Mouse (Mus musculus) liver, embryonic 13.5 days (tissue): ENCODE measurements around the gene Mrpl35. TPM values are rescaled to one million over a fixed set of nuclear protein-coding genes. Genes with fewer than 3 reads are reported as not detected.

ENCODE experiments used
- ATAC-seq: fragments of 200-750 bp; cut with Nextera tagmentation; 2 replicates; pipeline ENCODE4 v1.8.0; 2017; ENCODE audit warnings: low read depth, mild to moderate bottlenecking, moderate number of reproducible peaks, moderate library complexity
- DNase-seq: peaks from one replicate; pipeline ENCODE4 v3.0.0; 2022
- H3K27ac ChIP-seq: fragments of 300-500 bp; sonication (generic); 2 replicates; pipeline ENCODE4 v1.5.1; 2015; ENCODE audit warnings: moderate library complexity, mild to moderate bottlenecking, inconsistent platforms
- H3K27me3 ChIP-seq: fragments of 300-500 bp; sonication (generic); 2 replicates; pipeline ENCODE4 v1.6.1; 2015; ENCODE audit warnings: mild to moderate bottlenecking, inconsistent platforms
- H3K36me3 ChIP-seq: fragments of 300-500 bp; sonication (generic); 2 replicates; pipeline ENCODE4 v1.6.1; 2015; ENCODE audit warnings: mild to moderate bottlenecking, inconsistent platforms
- H3K4me1 ChIP-seq: fragments of 300-500 bp; sonication (generic); replicated peaks from 2 replicates; pipeline ENCODE4 v1.6.1; 2015; ENCODE audit warnings: inconsistent platforms
- H3K4me2 ChIP-seq: fragments of 300-500 bp; sonication (generic); 2 replicates; pipeline ENCODE4 v1.6.1; 2015; ENCODE audit warnings: inconsistent platforms, mild to moderate bottlenecking, moderate library complexity
- H3K4me3 ChIP-seq: fragments of 300-500 bp; sonication (generic); replicated peaks from 2 replicates; pipeline ENCODE4 v1.5.1; 2015; ENCODE audit warnings: mild to moderate bottlenecking, inconsistent platforms
- H3K9ac ChIP-seq: fragments of 300-500 bp; sonication (generic); 2 replicates; pipeline ENCODE4 v1.6.1; 2015; ENCODE audit warnings: mild to moderate bottlenecking, inconsistent platforms
- H3K9me3 ChIP-seq: fragments of 300-500 bp; sonication (generic); replicated peaks from 2 replicates; pipeline ENCODE4 v1.6.1; 2016; ENCODE audit warnings: inconsistent platforms
- WGBS: fragments of 180-500 bp; shearing (Covaris S2); methylation state at CpG from one replicate; pipeline ENCODE4 v1.1.7; 2015; ENCODE audit not compliant: insufficient replicate concordance; 5-methylcytosine and 5-hydroxymethylcytosine counted together
- polyA plus RNA-seq: library from polyadenylated mRNA; unstranded; fragments of >200 nt; fragmentation: Nextera tagmentation; extraction: Ambion mirVana; gene quantifications from 2 replicates; pipeline ENCODE4 v1.2.1, GENCODE M21; 2015

The Mrpl35 gene
- polyA plus RNA-seq, 1 experiment from 2014 or later = 86.8 TPM

- Histone ChIP-seq H3K9ac (no peak overlapping the region), H3K9me3 (no peaks in the 10 kb centered on the region), H3K4me2 (no peak overlapping the region), H3K4me3 (no peak overlapping the region), H3K36me3 (no peaks in the 10 kb centered on the region), H3K27ac (peak overlapping the region; percentile 13; the same call in 1 of the 2 replicates), H3K4me1 (peaks cover 44% of the 10 kb centered on the region), H3K27me3 (no peaks in the 10 kb centered on the region)
- no peak for ATAC-seq
- 74% methylated on average over 3 of the region's 3 CpGs for WGBS
- no peak for DNase-seq
Measured at GRCm38 (mm10) chr6:71799391-71799790, 27.4 kb downstream of the Mrpl35 start.

- Histone ChIP-seq H3K9ac (no peak overlapping the region), H3K9me3 (no peaks in the 10 kb centered on the region), H3K4me3 (no peak overlapping the region), H3K36me3 (no peaks in the 10 kb centered on the region), H3K4me2 (no peak overlapping the region), H3K4me1 (0 out of 2 replicates have a peak, but pooled peaks cover 3% of the 10 kb centered on the region), H3K27ac (no peak overlapping the region), H3K27me3 (no peaks in the 10 kb centered on the region)
- WGBS = 73% methylated on average over 6 of the region's 6 CpGs
- ATAC-seq = no peak
- no peak for DNase-seq
Measured at GRCm38 (mm10) chr6:71791771-71792170, 35.0 kb downstream of the Mrpl35 start.

- H3K27me3 ChIP-seq = no peaks in the 10 kb centered on the region
- WGBS = 62% methylated on average over 9 of the region's 9 CpGs
- H3K4me2 ChIP-seq = no peak overlapping the region
- no peaks in the 10 kb centered on the region for H3K9me3 ChIP-seq
- no peaks in the 10 kb centered on the region for H3K36me3 ChIP-seq
- no peak overlapping the region for H3K9ac ChIP-seq
- ATAC-seq = no peak
- 0 out of 2 replicates have a peak, but pooled peaks cover 3% of the 10 kb centered on the region for H3K4me1 ChIP-seq
- H3K27ac ChIP-seq = no peak overlapping the region
- DNase-seq = no peak
- H3K4me3 ChIP-seq = no peak overlapping the region
Measured at GRCm38 (mm10) chr6:71788348-71788747, 38.4 kb downstream of the Mrpl35 start.

- H3K4me3 ChIP-seq = no peak overlapping the region
- WGBS = 78% methylated on average over 5 of the region's 5 CpGs
Measured at GRCm38 (mm10) chr6:71783165-71783564, 43.6 kb downstream of the Mrpl35 start.

GRCm38 (mm10) chr6:71780431-71780830, 46.3 kb downstream of the Mrpl35 start:
- ATAC-seq (no peak), DNase-seq (no peak)
- Histone ChIP-seq H3K36me3 (no peaks in the 10 kb centered on the region), H3K4me1 (no peaks in the 10 kb centered on the region), H3K9me3 (no peaks in the 10 kb centered on the region), H3K27ac (no peak overlapping the region), H3K4me2 (no peak overlapping the region), H3K9ac (no peak overlapping the region), H3K4me3 (no peak overlapping the region), H3K27me3 (no peaks in the 10 kb centered on the region)
- WGBS = 70% methylated on average over 7 of the region's 7 CpGs

More at GRCm38 (mm10) chr6:71783165-71783564, 43.6 kb downstream of the Mrpl35 start:
- Histone ChIP-seq H3K27ac (no peak overlapping the region), H3K4me2 (no peak overlapping the region), H3K4me1 (0 out of 2 replicates have a peak, but pooled peaks cover 3% of the 10 kb centered on the region), H3K9me3 (no peaks in the 10 kb centered on the region), H3K36me3 (no peaks in the 10 kb centered on the region), H3K27me3 (no peaks in the 10 kb centered on the region), H3K9ac (no peak overlapping the region)
- DNase-seq (no peak), ATAC-seq (no peak)

- no peaks in the 10 kb centered on the region for H3K4me1 ChIP-seq
- H3K27me3 ChIP-seq = no peaks in the 10 kb centered on the region
- H3K9ac ChIP-seq = no peak overlapping the region
- H3K9me3 ChIP-seq = no peaks in the 10 kb centered on the region
- DNase-seq (no peak), ATAC-seq (no peak)
- H3K36me3 ChIP-seq = no peaks in the 10 kb centered on the region
- WGBS = 48% methylated on average over 2 of the region's 2 CpGs
- no peak overlapping the region for H3K4me2 ChIP-seq
- H3K4me3 ChIP-seq = no peak overlapping the region
- no peak overlapping the region for H3K27ac ChIP-seq
Measured at GRCm38 (mm10) chr6:71779831-71780230, 46.9 kb downstream of the Mrpl35 start.

GRCm38 (mm10) chr6:71778016-71778415, 48.8 kb downstream of the Mrpl35 start:
- H3K9me3 ChIP-seq = no peaks in the 10 kb centered on the region
- H3K27me3 ChIP-seq = no peaks in the 10 kb centered on the region
- DNase-seq = no peak
- H3K36me3 ChIP-seq = no peaks in the 10 kb centered on the region
- H3K4me2 ChIP-seq = no peak overlapping the region
- no peak overlapping the region for H3K4me3 ChIP-seq
- no peak overlapping the region for H3K9ac ChIP-seq
- no peaks in the 10 kb centered on the region for H3K4me1 ChIP-seq
- no peak overlapping the region for H3K27ac ChIP-seq
- 79% methylated on average over 5 of the region's 5 CpGs for WGBS
- ATAC-seq = no peak

- Histone ChIP-seq H3K9ac (no peak overlapping the region), H3K4me3 (no peak overlapping the region), H3K27me3 (no peaks in the 10 kb centered on the region), H3K4me2 (no peak overlapping the region), H3K36me3 (no peaks in the 10 kb centered on the region), H3K4me1 (0 out of 2 replicates have a peak, but pooled peaks cover 3% of the 10 kb centered on the region), H3K9me3 (0 out of 2 replicates have a peak, but pooled peaks cover 5% of the 10 kb centered on the region), H3K27ac (no peak overlapping the region)
- ATAC-seq (no peak), DNase-seq (no peak)
- 77% methylated on average over 7 of the region's 7 CpGs for WGBS
Measured at GRCm38 (mm10) chr6:71772636-71773208, 54.0 kb downstream of the Mrpl35 start.

- WGBS = 75% methylated on average over 6 of the region's 6 CpGs
- Histone ChIP-seq H3K36me3 (no peaks in the 10 kb centered on the region), H3K9ac (no peak overlapping the region), H3K4me1 (0 out of 2 replicates have a peak, but pooled peaks cover 4% of the 10 kb centered on the region), H3K27ac (no peak overlapping the region), H3K9me3 (0 out of 2 replicates have a peak, but pooled peaks cover 5% of the 10 kb centered on the region), H3K4me2 (no peak overlapping the region), H3K27me3 (no peaks in the 10 kb centered on the region), H3K4me3 (no peak overlapping the region)
- DNase-seq (no peak), ATAC-seq (no peak)
Measured at GRCm38 (mm10) chr6:71772156-71772555, 54.6 kb downstream of the Mrpl35 start.

GRCm38 (mm10) chr6:71771282-71771681, 55.5 kb downstream of the Mrpl35 start:
- Histone ChIP-seq H3K9ac (no peak overlapping the region), H3K36me3 (no peaks in the 10 kb centered on the region)
- 76% methylated on average over 4 of the region's 4 CpGs for WGBS

GRCm38 (mm10) chr6:71770856-71771255, 55.9 kb downstream of the Mrpl35 start:
- 0 out of 2 replicates have a peak, but pooled peaks cover 5% of the 10 kb centered on the region for H3K9me3 ChIP-seq
- 0 out of 2 replicates have a peak, but pooled peaks cover 4% of the 10 kb centered on the region for H3K4me1 ChIP-seq
- no peak overlapping the region for H3K4me2 ChIP-seq
- H3K9ac ChIP-seq = no peak overlapping the region
- no peak overlapping the region for H3K27ac ChIP-seq
- H3K4me3 ChIP-seq = no peak overlapping the region
- WGBS = 89% methylated on average over 4 of the region's 4 CpGs
- H3K36me3 ChIP-seq = no peaks in the 10 kb centered on the region
- H3K27me3 ChIP-seq = no peaks in the 10 kb centered on the region
- ATAC-seq = no peak
- no peak for DNase-seq

More at GRCm38 (mm10) chr6:71771282-71771681, 55.5 kb downstream of the Mrpl35 start:
- Histone ChIP-seq H3K27ac (no peak overlapping the region), H3K4me3 (no peak overlapping the region), H3K27me3 (no peaks in the 10 kb centered on the region), H3K4me1 (0 out of 2 replicates have a peak, but pooled peaks cover 4% of the 10 kb centered on the region), H3K4me2 (no peak overlapping the region), H3K9me3 (0 out of 2 replicates have a peak, but pooled peaks cover 5% of the 10 kb centered on the region)
- no peak for ATAC-seq
- DNase-seq = no peak
